Mouse (Mus musculus) heart, embryonic 13.5 days (tissue): Measurements from ENCODE around the gene Gucy1a1. TPM values are rescaled to one million over a fixed set of nuclear protein-coding genes. Genes with fewer than 3 reads are reported as not detected.
"Not testable (repeated sequence)": the region's sequence is repeated elsewhere in the genome, so short reads cannot be mapped to it uniquely, and the experiment has no call there.

Experiments
- ATAC-seq: fragments of 200-750 bp; cut with Nextera tagmentation; 2 replicates; pipeline ENCODE4 v1.8.0; 2017; ENCODE audit warnings: moderate TSS enrichment; ENCODE audit not compliant: insufficient number of reproducible peaks, low FRiP score, low TSS enrichment; ENCODE audit errors: extremely low read depth
- H3K27ac ChIP-seq: fragments of 300-500 bp; sonication (generic); replicated peaks from 2 replicates; pipeline ENCODE4 v1.5.1; 2015; ENCODE audit warnings: moderate library complexity, mild to moderate bottlenecking, inconsistent platforms
- H3K27me3 ChIP-seq: fragments of 300-500 bp; sonication (generic); replicated peaks from 2 replicates; pipeline ENCODE4 v1.6.1; 2015; ENCODE audit warnings: mild to moderate bottlenecking, inconsistent platforms
- H3K36me3 ChIP-seq: fragments of 300-500 bp; sonication (generic); 2 replicates; pipeline ENCODE4 v1.6.1; 2015; ENCODE audit warnings: mild to moderate bottlenecking, inconsistent platforms
- H3K4me1 ChIP-seq: fragments of 300-500 bp; sonication (generic); 2 replicates; pipeline ENCODE4 v1.6.1; 2015; ENCODE audit warnings: inconsistent platforms
- H3K4me2 ChIP-seq: fragments of 300-500 bp; sonication (generic); 2 replicates; pipeline ENCODE4 v1.6.1; 2015; ENCODE audit warnings: inconsistent platforms, mild to moderate bottlenecking, moderate library complexity
- H3K4me3 ChIP-seq: fragments of 300-500 bp; sonication (generic); 2 replicates; pipeline ENCODE4 v1.5.1; 2015; ENCODE audit warnings: moderate library complexity, mild to moderate bottlenecking, inconsistent platforms
- H3K9ac ChIP-seq: fragments of 300-500 bp; sonication (generic); 2 replicates; pipeline ENCODE4 v1.6.1; 2015; ENCODE audit warnings: inconsistent platforms, mild to moderate bottlenecking, moderate library complexity
- H3K9me3 ChIP-seq: fragments of 300-500 bp; sonication (generic); 2 replicates; pipeline ENCODE4 v1.6.1; 2016; ENCODE audit warnings: inconsistent platforms
- WGBS: fragments of 180-500 bp; shearing (Covaris S2); methylation state at CpG from one replicate; pipeline ENCODE4 v1.1.7; 2015; ENCODE audit warnings: mixed read lengths; 5-methylcytosine and 5-hydroxymethylcytosine counted together
- polyA plus RNA-seq: library from polyadenylated mRNA; unstranded; fragments of >200 nt; fragmentation: Nextera tagmentation; extraction: Ambion mirVana; gene quantifications from 2 replicates; pipeline ENCODE4 v1.2.1, GENCODE M21; 2015

The Gucy1a1 gene
- polyA plus RNA-seq: 52.2 and 54.2 TPM in 2 replicates

- H3K4me1 ChIP-seq: peaks cover 51% of the 10 kb centered on the region
- H3K27ac ChIP-seq: peak within 1 kb of the TSS; percentile 91
- no peaks in the 10 kb centered on the region for H3K27me3 ChIP-seq
- H3K9me3 ChIP-seq: no peaks in the 10 kb centered on the region
- whole genome bisulfite sequencing: under 1% methylated on average over 34 of the region's 36 CpGs
- peak within 1 kb of the TSS; percentile 79 for H3K4me3 ChIP-seq
- ATAC-seq: peak; percentile 56; the same call in 1 of the 2 replicates
- no peaks in the 10 kb centered on the region for H3K36me3 ChIP-seq
- peak within 1 kb of the TSS; percentile 86 for H3K4me2 ChIP-seq
- H3K9ac ChIP-seq: peak within 1 kb of the TSS; percentile 89
Observed at GRCm38 (mm10) chr3:82145126-82145901, at the start of gene Gucy1a1. Gene Gucy1a1 (minus strand): TSS chr3:82145789.

- Histone ChIP-seq H3K27ac (no peak overlapping the region), H3K9ac (no peak overlapping the region), H3K36me3 (no peaks in the 10 kb centered on the region), H3K27me3 (no peaks in the 10 kb centered on the region), H3K4me1 (no peaks in the 10 kb centered on the region), H3K4me3 (no peak overlapping the region), H3K9me3 (peaks cover 8% of the 10 kb centered on the region), H3K4me2 (no peak overlapping the region)
- no peak for ATAC-seq
- 60% methylated on average over 1 of the region's 1 CpGs for WGBS
Observed at GRCm38 (mm10) chr3:82191559-82192245, 46.1 kb upstream of the Gucy1a1 start.

GRCm38 (mm10) chr3:82185626-82186025, 40.0 kb upstream of the Gucy1a1 start:
- H3K4me2 ChIP-seq: no peak overlapping the region
- ATAC-seq: no peak
- H3K27me3 ChIP-seq: no peaks in the 10 kb centered on the region
- H3K27ac ChIP-seq: no peak overlapping the region
- H3K9ac ChIP-seq: no peak overlapping the region
- H3K4me1 ChIP-seq: no peaks in the 10 kb centered on the region
- H3K36me3 ChIP-seq: no peaks in the 10 kb centered on the region
- H3K9me3 ChIP-seq: peaks cover 8% of the 10 kb centered on the region
- H3K4me3 ChIP-seq: no peak overlapping the region
- WGBS: 74% methylated on average over 9 of the region's 9 CpGs

DNA sequence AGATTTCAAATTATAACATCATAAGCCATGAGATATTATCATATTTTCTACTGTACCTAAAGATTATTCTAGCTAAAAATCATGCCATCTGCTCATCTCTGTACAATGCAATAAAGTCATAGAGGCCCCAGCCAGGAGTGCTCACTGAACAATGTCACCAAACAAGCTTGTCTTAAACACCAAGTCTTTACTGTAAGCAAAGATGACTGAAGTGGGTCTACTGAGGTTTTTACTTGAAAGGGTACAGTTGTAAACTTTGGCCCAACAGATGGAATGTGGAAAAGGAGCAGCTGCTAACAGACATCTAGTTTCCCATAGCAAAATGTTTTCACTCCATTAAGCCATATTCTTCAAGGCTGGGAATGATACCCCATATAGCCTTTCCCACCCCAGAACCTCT, 35.9 kb upstream of the Gucy1a1 start:
- Histone ChIP-seq H3K27me3 (no peaks in the 10 kb centered on the region), H3K4me2 (no peak overlapping the region), H3K9ac (no peak overlapping the region), H3K27ac (no peak overlapping the region), H3K4me1 (no peaks in the 10 kb centered on the region), H3K36me3 (no peaks in the 10 kb centered on the region), H3K4me3 (no peak overlapping the region), H3K9me3 (no peaks in the 10 kb centered on the region)
- no peak for ATAC-seq

DNA sequence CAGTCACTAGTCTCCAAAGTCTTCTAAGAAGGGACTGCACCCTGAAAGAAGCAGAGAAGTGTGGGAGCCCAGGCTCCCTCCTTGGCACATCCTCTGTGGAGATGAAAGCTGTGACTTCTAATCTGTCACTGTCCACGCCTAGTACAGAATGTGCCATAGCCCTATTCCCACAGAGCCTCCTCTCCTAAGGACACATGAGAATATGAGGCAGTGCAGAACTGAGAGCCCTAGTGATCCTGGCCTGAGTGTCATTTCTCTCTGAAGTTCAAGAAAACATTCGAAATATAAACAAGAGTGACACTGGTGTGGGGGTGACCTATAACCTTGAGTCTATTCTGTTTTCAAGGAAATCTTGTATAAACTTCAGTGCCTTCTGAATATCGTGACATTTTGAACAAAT, 34.7 kb upstream of the Gucy1a1 start:
- no peaks in the 10 kb centered on the region for H3K36me3 ChIP-seq
- no peaks in the 10 kb centered on the region for H3K27me3 ChIP-seq
- no peak overlapping the region for H3K4me3 ChIP-seq
- H3K4me1 ChIP-seq: no peaks in the 10 kb centered on the region
- WGBS: 54% methylated on average over 3 of the region's 3 CpGs
- H3K9me3 ChIP-seq: no peaks in the 10 kb centered on the region
- no peak overlapping the region for H3K4me2 ChIP-seq
- no peak overlapping the region for H3K27ac ChIP-seq
- no peak for ATAC-seq
- H3K9ac ChIP-seq: no peak overlapping the region

GRCm38 (mm10) chr3:82175501-82175900, 29.9 kb upstream of the Gucy1a1 start:
- whole genome bisulfite sequencing: 54% methylated on average over 1 of the region's 1 CpGs

GRCm38 (mm10) chr3:82167064-82167463, 21.5 kb upstream of the Gucy1a1 start:
- no peaks in the 10 kb centered on the region for H3K27me3 ChIP-seq
- H3K9me3 ChIP-seq: no peaks in the 10 kb centered on the region
- H3K27ac ChIP-seq: no peak overlapping the region
- no peak overlapping the region for H3K4me3 ChIP-seq
- H3K36me3 ChIP-seq: no peaks in the 10 kb centered on the region
- no peak overlapping the region for H3K4me2 ChIP-seq
- H3K9ac ChIP-seq: no peak overlapping the region
- ATAC-seq: no peak
- WGBS: 70% methylated on average over 2 of the region's 2 CpGs
- H3K4me1 ChIP-seq: no peaks in the 10 kb centered on the region

More at GRCm38 (mm10) chr3:82175501-82175900, 29.9 kb upstream of the Gucy1a1 start:
- H3K27ac ChIP-seq: no peak overlapping the region
- H3K4me2 ChIP-seq: no peak overlapping the region
- no peaks in the 10 kb centered on the region for H3K27me3 ChIP-seq
- H3K36me3 ChIP-seq: no peaks in the 10 kb centered on the region
- H3K4me3 ChIP-seq: no peak overlapping the region
- no peaks in the 10 kb centered on the region for H3K4me1 ChIP-seq
- no peaks in the 10 kb centered on the region for H3K9me3 ChIP-seq
- no peak for ATAC-seq
- no peak overlapping the region for H3K9ac ChIP-seq

GRCm38 (mm10) chr3:82165937-82166336, 20.3 kb upstream of the Gucy1a1 start:
- Histone ChIP-seq H3K9me3 (no peaks in the 10 kb centered on the region), H3K9ac (no peak overlapping the region), H3K27me3 (no peaks in the 10 kb centered on the region), H3K4me2 (no peak overlapping the region), H3K4me3 (no peak overlapping the region), H3K27ac (no peak overlapping the region), H3K36me3 (no peaks in the 10 kb centered on the region), H3K4me1 (no peaks in the 10 kb centered on the region)
- ATAC-seq: no peak
- WGBS: 46% methylated on average over 2 of the region's 2 CpGs

DNA sequence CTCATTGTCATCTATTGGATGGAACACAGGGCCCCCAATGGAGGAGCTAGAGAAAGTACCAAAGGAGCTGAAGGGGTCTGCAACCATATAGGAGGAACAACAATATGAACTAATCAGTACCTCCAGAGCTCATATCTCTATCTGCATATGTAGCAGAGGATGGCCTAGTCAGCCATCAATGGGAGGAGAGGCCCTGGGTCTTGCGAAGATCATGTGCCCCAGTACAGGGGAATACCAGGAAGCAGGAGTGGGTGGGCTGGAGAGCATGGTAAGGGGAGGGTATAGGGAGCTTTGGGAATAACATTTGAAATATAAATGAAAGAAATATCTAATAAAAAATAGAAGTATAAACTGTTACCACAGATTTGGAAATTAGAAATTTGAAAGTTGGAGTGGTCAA, 17.4 kb upstream of the Gucy1a1 start:
- not testable (repeated sequence) for H3K9ac ChIP-seq, H3K36me3 ChIP-seq, H3K9me3 ChIP-seq, H3K4me3 ChIP-seq, H3K4me2 ChIP-seq, H3K27me3 ChIP-seq, H3K4me1 ChIP-seq, H3K27ac ChIP-seq, ATAC-seq
- 71% methylated on average over 1 of the region's 1 CpGs for WGBS

GRCm38 (mm10) chr3:82145978-82146377, 389 bp upstream of the Gucy1a1 start:
- H3K9me3 ChIP-seq: no peaks in the 10 kb centered on the region
- peak overlapping the region; percentile 86 for H3K4me2 ChIP-seq
- peak overlapping the region; percentile 89; the same call in 1 of the 2 replicates for H3K9ac ChIP-seq
- H3K4me1 ChIP-seq: peaks cover 44% of the 10 kb centered on the region
- H3K4me3 ChIP-seq: peak overlapping the region; percentile 79
- no peaks in the 10 kb centered on the region for H3K36me3 ChIP-seq
- no peaks in the 10 kb centered on the region for H3K27me3 ChIP-seq
- peak overlapping the region; percentile 91; the same call in 1 of the 2 replicates for H3K27ac ChIP-seq
- ATAC-seq: no peak

DNA sequence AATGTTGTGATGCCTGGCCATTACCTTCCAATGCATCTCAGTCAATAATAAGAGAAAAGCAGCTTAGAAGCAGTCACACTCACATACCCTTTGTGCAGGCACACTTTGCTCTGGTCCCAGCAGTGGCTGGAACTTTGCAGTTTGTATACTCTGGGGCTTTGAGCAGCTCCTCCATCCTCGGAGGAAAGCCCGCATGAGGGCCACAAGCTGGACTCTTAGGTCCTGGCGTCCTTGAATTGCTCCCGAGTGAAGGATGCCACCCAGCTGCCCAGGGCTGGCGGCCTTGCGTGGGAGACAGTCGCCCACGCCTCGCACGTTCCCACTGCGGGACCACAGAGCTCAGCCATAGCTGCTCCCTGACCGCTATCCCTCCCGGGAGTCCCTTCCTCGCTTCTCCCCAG, 864 bp downstream of the Gucy1a1 start:
- Histone ChIP-seq H3K9ac (peak overlapping the region; percentile 89), H3K4me1 (peaks cover 51% of the 10 kb centered on the region), H3K9me3 (no peaks in the 10 kb centered on the region), H3K4me3 (peak overlapping the region; percentile 79), H3K4me2 (peak overlapping the region; percentile 86), H3K36me3 (no peaks in the 10 kb centered on the region), H3K27me3 (no peaks in the 10 kb centered on the region), H3K27ac (peak overlapping the region; percentile 91)
- 2% methylated on average over 14 of the region's 14 CpGs for WGBS
- ATAC-seq: no peak
